ENCODE assay signal across 10 mouse cellular contexts in the genomic region with DNA sequence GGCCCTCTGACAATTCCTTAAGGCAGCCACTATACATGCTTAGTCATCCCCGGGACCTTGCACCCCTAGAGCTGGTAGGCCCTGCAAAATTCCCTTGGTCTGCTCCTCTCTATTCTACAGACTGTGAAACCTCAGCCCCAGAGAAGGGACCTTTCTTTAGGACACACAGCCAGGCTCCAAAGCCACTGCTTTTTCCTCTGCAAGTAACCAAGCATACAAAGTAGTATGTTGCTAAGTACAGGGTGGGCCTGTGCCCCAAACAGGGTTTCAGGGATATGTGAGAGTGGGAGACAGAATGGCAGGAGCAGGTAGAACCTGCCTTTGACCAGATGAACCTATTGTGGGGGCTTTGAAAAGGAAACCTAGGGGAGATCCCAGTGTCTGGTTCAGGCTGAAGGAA. TPM values are rescaled to one million over a fixed set of nuclear protein-coding genes. Genes with fewer than 3 reads are reported as not detected.
DNase-seq lines count a peak whose midpoint lies in the region; ATAC-seq and TF ChIP-seq lines count a peak whose summit lies in the region.
"Had no signal": no experiment of that assay in that cellular context is flagged by ENCODE, and none has a peak within 500 bp of the region (broad histone marks: within the 10 kb centered on the region; RNA-seq: fewer than 3 reads in every experiment).

No protein-coding gene starts in this region.

- H3K9ac ChIP-seq in kidney, embryonic 16.5 days (replicated peaks; ENCODE audit: low read length): no peak overlapping the region
- no peak overlapping the region for H3K9ac ChIP-seq in embryonic facial prominence, embryonic 15.5 days
- H3K9ac ChIP-seq in hindbrain, embryonic 13.5 days: peak overlapping the region; percentile 96
- H3K9ac ChIP-seq in midbrain, postnatal 0 days (replicated peaks; ENCODE audit: low read length, poor library complexity, severe bottlenecking): peak overlapping the region; percentile 96

- peak overlapping the region; percentile 96 for H3K4me2 ChIP-seq in kidney, embryonic 16.5 days (replicated peaks; ENCODE audit: low read depth, low read length)
- peak overlapping the region; percentile 92 for H3K4me2 ChIP-seq in embryonic facial prominence, embryonic 15.5 days (replicated peaks)
- H3K4me2 ChIP-seq in hindbrain, embryonic 13.5 days: peak overlapping the region; percentile 79
- peak overlapping the region; percentile 83 for H3K4me2 ChIP-seq in midbrain, postnatal 0 days (ENCODE audit: low read depth, low read length, poor library complexity, severe bottlenecking)

- H3K27ac ChIP-seq in kidney, embryonic 16.5 days (ENCODE audit: low read length): no peak overlapping the region
- no peak overlapping the region for H3K27ac ChIP-seq in embryonic facial prominence, embryonic 15.5 days (replicated peaks)
- no peak overlapping the region; the same call in 1 of the 2 replicates for H3K27ac ChIP-seq in hindbrain, embryonic 13.5 days
- no peak overlapping the region for H3K27ac ChIP-seq in midbrain, postnatal 0 days (ENCODE audit: low read depth, low read length)

- peak overlapping the region; percentile 85; the same call in 1 of the 2 replicates for H3K4me3 ChIP-seq in kidney, embryonic 16.5 days (ENCODE audit: low read length)
- H3K4me3 ChIP-seq in embryonic facial prominence, embryonic 15.5 days (replicated peaks): peak overlapping the region; percentile 83; the same call in 1 of the 2 replicates
- H3K4me3 ChIP-seq in hindbrain, embryonic 13.5 days: peak overlapping the region; percentile 87
- H3K4me3 ChIP-seq in midbrain, postnatal 0 days (ENCODE audit: low read depth, low read length): peak overlapping the region; percentile 91

- no peak for DNase-seq in kidney, adult 11 months
- DNase-seq in midbrain, postnatal 0 days (ENCODE audit: low spot score): no peak
- no peak for DNase-seq in thymus, postnatal 10 days (ENCODE audit: low spot score in 2 of 2)
- no peak for DNase-seq in adrenal gland, adult 2 months
- no peak for DNase-seq in right cerebral cortex, postnatal 14 days
- DNase-seq: layer of hippocampus, postnatal 36 days had no signal

- WGBS in kidney, embryonic 16.5 days: 86% methylated on average over 1 of the region's 1 CpGs
- WGBS in embryonic facial prominence, embryonic 15.5 days: 90% methylated on average over 1 of the region's 1 CpGs
- 78% methylated on average over 1 of the region's 1 CpGs for WGBS in hindbrain, embryonic 13.5 days
- 77% methylated on average over 1 of the region's 1 CpGs for WGBS in midbrain, postnatal 0 days

- H3K9me3 ChIP-seq in kidney, embryonic 16.5 days (ENCODE audit: low read length): no peaks in the 10 kb centered on the region
- H3K9me3 ChIP-seq in embryonic facial prominence, embryonic 15.5 days (replicated peaks): no peaks in the 10 kb centered on the region
- H3K9me3 ChIP-seq in hindbrain, embryonic 13.5 days: no peaks in the 10 kb centered on the region
- H3K9me3 ChIP-seq in midbrain, postnatal 0 days (ENCODE audit: low read length): no peaks in the 10 kb centered on the region

- peaks cover 13% of the 10 kb centered on the region for H3K4me1 ChIP-seq in kidney, embryonic 16.5 days (ENCODE audit: insufficient read depth, low read length)
- H3K4me1 ChIP-seq in embryonic facial prominence, embryonic 15.5 days: peaks cover 17% of the 10 kb centered on the region
- peaks cover 35% of the 10 kb centered on the region for H3K4me1 ChIP-seq in hindbrain, embryonic 13.5 days (replicated peaks)
- H3K4me1 ChIP-seq in midbrain, postnatal 0 days (ENCODE audit: insufficient read depth, low read length): 0 out of 2 replicates have a peak, but pooled peaks cover 13% of the 10 kb centered on the region

- no peak for TF ChIP-seq CTCF in midbrain, postnatal 0 days (IDR thresholded peaks at IDR 0.05)

- ATAC-seq in kidney, embryonic 16.5 days (ENCODE audit: low FRiP score, low TSS enrichment): no peak
- no peak for ATAC-seq in embryonic facial prominence, embryonic 15.5 days (ENCODE audit: insufficient number of reproducible peaks, low FRiP score, low TSS enrichment, low read depth)
- ATAC-seq in hindbrain, embryonic 13.5 days (ENCODE audit: low FRiP score): no peak
- ATAC-seq in midbrain, postnatal 0 days (ENCODE audit: low FRiP score): no peak

- H3K36me3 ChIP-seq in kidney, embryonic 16.5 days (ENCODE audit: insufficient read depth, low read length): no peaks in the 10 kb centered on the region; the same call in 1 of the 2 replicates
- peaks cover 14% of the 10 kb centered on the region for H3K36me3 ChIP-seq in embryonic facial prominence, embryonic 15.5 days
- peaks cover 41% of the 10 kb centered on the region for H3K36me3 ChIP-seq in hindbrain, embryonic 13.5 days
- peaks cover 26% of the 10 kb centered on the region for H3K36me3 ChIP-seq in midbrain, postnatal 0 days (ENCODE audit: insufficient read depth, low read length)

- no peaks in the 10 kb centered on the region; the same call in 1 of the 2 replicates for H3K27me3 ChIP-seq in kidney, embryonic 16.5 days (ENCODE audit: insufficient read depth, low read length)
- H3K27me3 ChIP-seq in embryonic facial prominence, embryonic 15.5 days: no peaks in the 10 kb centered on the region
- no peaks in the 10 kb centered on the region for H3K27me3 ChIP-seq in hindbrain, embryonic 13.5 days
- H3K27me3 ChIP-seq in midbrain, postnatal 0 days (ENCODE audit: insufficient read depth, low read length): no peaks in the 10 kb centered on the region

RNA-seq across cellular contexts. Expression of gene Limk1, which starts 1.2 kb away (rescaled TPM):
- polyA plus RNA-seq in kidney, embryonic 16.5 days (2015; fragmentation: Nextera tagmentation; extraction: Ambion mirVana): 4.9 and 5.2 TPM in 2 replicates
- 7.8 and 9.0 TPM in 2 replicates for polyA plus RNA-seq in embryonic facial prominence, embryonic 15.5 days (2015; fragmentation: Nextera tagmentation; extraction: Ambion mirVana)
- polyA plus RNA-seq in hindbrain, embryonic 13.5 days (2015; fragmentation: Nextera tagmentation; extraction: Ambion mirVana): 21.6 and 23.4 TPM in 2 replicates
- total RNA-seq in midbrain, postnatal 0 days (2014; rRNA removed): 72.9 and 76.5 TPM in 2 replicates
- polyA plus RNA-seq in midbrain, postnatal 0 days (2015; fragmentation: Nextera tagmentation; extraction: Ambion mirVana): 15.5 and 16.7 TPM in 2 replicates
- total RNA-seq in adrenal gland, adult 2 months (2021): 10 to 100 TPM; 20.6 to 22.1 TPM
- polyA plus RNA-seq in adrenal gland, adult 2 months (2012; rRNA removed): 36.5 and 38.4 TPM in 2 replicates

RNA-seq across cellular contexts. Expression of gene Eif4h, which starts 47.9 kb away (rescaled TPM):
- polyA plus RNA-seq in kidney, embryonic 16.5 days (2015; fragmentation: Nextera tagmentation; extraction: Ambion mirVana): 492 and 502 TPM in 2 replicates
- 421 and 433 TPM in 2 replicates for polyA plus RNA-seq in embryonic facial prominence, embryonic 15.5 days (2015; fragmentation: Nextera tagmentation; extraction: Ambion mirVana)
- 336 and 347 TPM in 2 replicates for polyA plus RNA-seq in hindbrain, embryonic 13.5 days (2015; fragmentation: Nextera tagmentation; extraction: Ambion mirVana)
- 424 and 435 TPM in 2 replicates for total RNA-seq in midbrain, postnatal 0 days (2014; rRNA removed)
- 302 and 311 TPM in 2 replicates for polyA plus RNA-seq in midbrain, postnatal 0 days (2015; fragmentation: Nextera tagmentation; extraction: Ambion mirVana)
- total RNA-seq in adrenal gland, adult 2 months (2021): 100 to 1,000 TPM; 243 to 252 TPM
- 186 and 212 TPM in 2 replicates for polyA plus RNA-seq in adrenal gland, adult 2 months (2012; rRNA removed)

RNA-seq across cellular contexts. Expression of gene Eln, which starts 59.9 kb away (rescaled TPM):
- 35.9 and 46.1 TPM in 2 replicates for polyA plus RNA-seq in kidney, embryonic 16.5 days (2015; fragmentation: Nextera tagmentation; extraction: Ambion mirVana)
- 289 and 312 TPM in 2 replicates for polyA plus RNA-seq in embryonic facial prominence, embryonic 15.5 days (2015; fragmentation: Nextera tagmentation; extraction: Ambion mirVana)
- polyA plus RNA-seq in hindbrain, embryonic 13.5 days (2015; fragmentation: Nextera tagmentation; extraction: Ambion mirVana): 5.7 and 7.8 TPM in 2 replicates
- 27.7 and 35.8 TPM in 2 replicates for total RNA-seq in midbrain, postnatal 0 days (2014; rRNA removed)
- 35.0 and 36.2 TPM in 2 replicates for polyA plus RNA-seq in midbrain, postnatal 0 days (2015; fragmentation: Nextera tagmentation; extraction: Ambion mirVana)
- 10 to 100 TPM; 11.8 to 26.9 TPM for total RNA-seq in adrenal gland, adult 2 months (2021)
- polyA plus RNA-seq in adrenal gland, adult 2 months (2012; rRNA removed): 21.8 and 30.7 TPM in 2 replicates
- total RNA-seq: MEL had no signal

Comparison
In these comparisons a context has a peak if more than half of its experiments do, and no peak if none do; other contexts are left out.
1. H3K9ac ChIP-seq: peak in hindbrain, embryonic 13.5 days (single experiment) and midbrain, postnatal 0 days (single experiment); none in kidney, embryonic 16.5 days (single experiment) and embryonic facial prominence, embryonic 15.5 days (single experiment).
2. Peak in every context shown above with its lines, with median percentiles within 50 percentile points of each other: H3K4me2 ChIP-seq and H3K4me3 ChIP-seq.